Mouse (Mus musculus) ES-Bruce4 (cell line): ENCODE data around the gene Zbtb12. TPM values are rescaled to one million over a fixed set of nuclear protein-coding genes. Genes with fewer than 3 reads are reported as not detected.
A peak's percentile ranks its signal among the peaks of the same experiment; 100 is the strongest.

Experiments
- H3K27ac ChIP-seq: 2 replicates; pipeline ENCODE4 v1.5.1; 2012; ENCODE audit warnings: low read length, inconsistent platforms; ENCODE audit not compliant: insufficient read depth
- H3K27me3 ChIP-seq: 2 replicates; pipeline ENCODE4 v1.6.1; 2012; ENCODE audit warnings: mild to moderate bottlenecking, low read length, inconsistent platforms; ENCODE audit not compliant: control insufficient read depth, poor library complexity, insufficient read depth, severe bottlenecking
- H3K36me3 ChIP-seq: 2 replicates; pipeline ENCODE4 v1.6.1; 2012; ENCODE audit warnings: inconsistent platforms, mild to moderate bottlenecking, low read length, moderate library complexity; ENCODE audit not compliant: control insufficient read depth, poor library complexity, insufficient read depth, severe bottlenecking
- H3K4me1 ChIP-seq: one replicate; pipeline ENCODE4 v1.8.1; 2011; ENCODE audit warnings: low read length; ENCODE audit not compliant: control insufficient read depth, insufficient read depth
- H3K4me3 ChIP-seq: 2 replicates; pipeline ENCODE4 v1.5.1; 2011; ENCODE audit warnings: low read depth, mild to moderate bottlenecking, low read length
- H3K9ac ChIP-seq: 2 replicates; pipeline ENCODE4 v1.6.1; 2012; ENCODE audit warnings: low read depth, mild to moderate bottlenecking, inconsistent platforms; ENCODE audit not compliant: poor library complexity, severe bottlenecking
- H3K9me3 ChIP-seq: replicated peaks from 2 replicates; pipeline ENCODE4 v1.6.1; 2012; ENCODE audit warnings: mild to moderate bottlenecking, low read length, inconsistent platforms; ENCODE audit not compliant: control insufficient read depth, poor library complexity, insufficient read depth, severe bottlenecking
- CTCF ChIP-seq: IDR thresholded peaks from one replicate; pipeline ENCODE4 v1.8.1; 2011; ENCODE audit warnings: low read depth, low read length
- EP300 ChIP-seq: IDR thresholded peaks from 2 replicates; pipeline ENCODE4 v1.6.1; 2011; ENCODE audit warnings: low read depth, low read length; ENCODE audit not compliant: insufficient read depth
- POLR2A ChIP-seq: IDR thresholded peaks from one replicate; pipeline ENCODE4 v1.8.1; 2011; ENCODE audit warnings: low read length; ENCODE audit not compliant: insufficient read depth
- polyA plus RNA-seq: library from polyadenylated mRNA; stranded (reverse); fragments of >200 nt; gene quantifications from 2 replicates; pipeline ENCODE4 v1.2.4, GENCODE M21; 2011; ENCODE audit warnings: low read depth; ENCODE audit not compliant: missing spikeins, insufficient read depth, insufficient read length

The Zbtb12 gene
- polyA plus RNA-seq, 1 experiment, result 22.8 TPM

DNA sequence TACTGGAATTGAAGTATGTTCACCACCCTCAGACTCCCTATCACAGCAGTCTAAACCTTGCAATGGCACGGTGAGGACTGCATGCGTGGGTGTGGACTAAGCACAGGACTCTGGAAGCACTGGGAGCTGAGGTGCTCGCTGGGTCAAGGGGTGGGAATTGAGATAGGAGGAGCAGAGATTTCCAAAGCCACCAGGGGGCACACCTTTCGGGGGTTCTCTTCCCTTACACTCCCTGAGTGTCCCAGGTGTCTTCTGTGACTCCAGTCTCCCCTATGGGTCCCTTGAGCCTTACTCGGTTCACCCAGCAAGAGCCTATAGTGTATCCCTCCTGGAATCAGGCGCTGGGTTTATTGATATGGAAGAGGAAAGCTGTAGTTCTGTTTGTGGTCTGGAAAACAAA is 43.7 kb downstream of the Zbtb12 start:
- TF ChIP-seq CTCF (peak; percentile 40), EP300 (no peak), POLR2A (no peak)

GRCm38 (mm10) chr17:34924258-34924657 is 45.0 kb downstream of the Zbtb12 start:
- Histone ChIP-seq H3K36me3 (no peaks in the 10 kb centered on the region), H3K4me3 (no peak overlapping the region), H3K9ac (no peak overlapping the region), H3K27ac (no peak overlapping the region), H3K4me1 (no peaks in the 10 kb centered on the region), H3K27me3 (no peaks in the 10 kb centered on the region), H3K9me3 (no peaks in the 10 kb centered on the region)
- TF ChIP-seq EP300 (no peak), CTCF (no peak), POLR2A (no peak)

More for the DNA sequence above, 43.7 kb downstream of the Zbtb12 start:
- no peaks in the 10 kb centered on the region for H3K4me1 ChIP-seq
- no peak overlapping the region for H3K9ac ChIP-seq
- no peaks in the 10 kb centered on the region for H3K27me3 ChIP-seq
- H3K9me3 ChIP-seq, result no peaks in the 10 kb centered on the region
- no peaks in the 10 kb centered on the region for H3K36me3 ChIP-seq
- no peak overlapping the region for H3K27ac ChIP-seq
- H3K4me3 ChIP-seq, result no peak overlapping the region

- H3K9ac ChIP-seq, result peak overlapping the region; percentile 15; the same call in 1 of the 2 replicates
- H3K36me3 ChIP-seq, result no peaks in the 10 kb centered on the region
- TF ChIP-seq EP300, result no peak
- TF ChIP-seq CTCF, result no peak
- TF ChIP-seq POLR2A, result no peak
Observed at GRCm38 (mm10) chr17:34927306-34928019, 48.2 kb downstream of the Zbtb12 start.

DNA sequence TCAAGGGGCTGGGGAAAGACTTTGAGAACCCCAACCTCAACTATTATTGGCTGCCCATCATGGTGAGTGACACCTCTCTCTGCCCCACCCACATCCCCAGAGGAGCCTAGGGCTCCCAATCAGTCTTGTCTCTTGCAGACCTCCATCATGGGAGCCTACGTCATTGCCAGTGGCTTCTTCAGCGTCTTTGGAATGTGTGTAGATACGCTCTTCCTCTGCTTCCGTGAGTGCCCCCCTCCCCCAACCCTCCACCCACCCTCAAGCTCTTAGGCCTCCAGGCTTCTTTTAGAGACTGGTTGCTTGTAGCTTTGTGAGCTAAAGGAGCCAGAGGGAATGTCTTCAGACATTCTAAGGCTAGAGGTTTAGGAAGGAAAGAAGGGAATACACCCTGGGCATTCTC is 49.6 kb downstream of the Zbtb12 start:
- no peak overlapping the region for H3K27ac ChIP-seq
- H3K36me3 ChIP-seq, result no peaks in the 10 kb centered on the region
- H3K9me3 ChIP-seq, result no peaks in the 10 kb centered on the region
- H3K4me1 ChIP-seq, result no peaks in the 10 kb centered on the region
- no peak overlapping the region for H3K9ac ChIP-seq
- no peak overlapping the region for H3K4me3 ChIP-seq
- no peaks in the 10 kb centered on the region for H3K27me3 ChIP-seq
- TF ChIP-seq POLR2A (no peak), EP300 (no peak), CTCF (no peak)

More at GRCm38 (mm10) chr17:34927306-34928019, 48.2 kb downstream of the Zbtb12 start:
- no peaks in the 10 kb centered on the region for H3K27me3 ChIP-seq
- H3K4me1 ChIP-seq, result no peaks in the 10 kb centered on the region
- 0 out of 2 replicates have a peak overlapping the region, but pooled peaks have one; percentile 50 for H3K4me3 ChIP-seq
- no peaks in the 10 kb centered on the region for H3K9me3 ChIP-seq
- H3K27ac ChIP-seq, result no peak overlapping the region

DNA sequence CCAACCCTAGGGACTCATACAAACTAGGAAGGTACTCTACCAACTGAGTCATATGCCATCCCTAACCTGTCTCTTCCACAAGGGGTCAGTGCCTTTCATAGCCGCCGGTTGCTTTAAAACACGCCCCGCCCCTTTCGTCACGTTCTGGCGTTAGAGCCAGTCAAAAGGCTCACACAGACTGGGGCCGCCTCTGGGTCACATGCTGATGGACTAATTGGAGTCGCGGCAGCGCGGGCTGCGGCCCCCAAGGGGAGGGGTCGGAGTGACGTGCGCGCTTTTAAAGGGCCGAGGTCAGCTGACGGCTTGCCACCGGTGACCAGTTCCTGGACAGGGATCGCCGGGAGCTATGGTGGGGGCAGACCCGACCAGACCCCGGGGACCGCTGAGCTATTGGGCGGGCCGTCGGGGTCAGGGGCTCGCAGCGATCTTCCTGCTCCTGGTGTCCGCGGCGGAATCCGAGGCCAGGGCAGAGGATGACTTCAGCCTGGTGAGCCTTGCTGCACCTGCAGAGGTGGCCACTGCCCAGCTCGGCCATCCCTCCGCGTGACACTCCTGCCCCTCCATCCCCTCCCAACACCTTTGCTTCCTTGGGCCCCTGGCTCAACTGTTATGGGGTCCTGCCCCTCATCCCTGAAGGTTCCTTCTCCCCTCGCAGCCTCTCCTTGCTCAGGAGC is 51.9 kb downstream of the Zbtb12 start, which contains the start of gene Neu1:
Gene Neu1, plus strand, starts transcription at position 193 of the 674 bp plus-strand sequence.
- H3K4me3 ChIP-seq, result peak within 1 kb of the TSS; percentile 92
- no peak within 1 kb of the TSS for H3K27ac ChIP-seq
- no peak for TF ChIP-seq EP300
- TF ChIP-seq CTCF, result peak; percentile 53
- no peaks in the 10 kb centered on the region for H3K36me3 ChIP-seq
- no peaks in the 10 kb centered on the region for H3K27me3 ChIP-seq
- no peaks in the 10 kb centered on the region for H3K9me3 ChIP-seq
- peak within 1 kb of the TSS; percentile 60 for H3K9ac ChIP-seq
- H3K4me1 ChIP-seq, result peaks cover 2% of the 10 kb centered on the region

DNA sequence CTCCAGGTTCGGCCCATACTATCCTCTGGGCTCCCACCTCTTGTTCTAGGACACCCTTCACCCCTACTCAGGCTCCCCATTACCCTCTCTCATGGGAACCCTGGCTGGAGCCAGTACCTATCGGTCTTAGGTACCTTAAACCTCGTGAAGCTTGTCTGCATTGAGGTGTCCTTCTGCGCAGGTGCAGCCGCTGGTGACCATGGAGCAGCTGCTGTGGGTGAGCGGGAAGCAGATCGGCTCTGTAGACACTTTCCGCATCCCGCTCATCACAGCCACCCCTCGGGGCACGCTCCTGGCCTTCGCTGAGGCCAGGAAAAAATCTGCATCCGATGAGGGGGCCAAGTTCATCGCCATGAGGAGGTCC is 52.4 kb downstream of the Zbtb12 start:
- H3K27ac ChIP-seq, result no peak overlapping the region

More for the DNA sequence above, 52.4 kb downstream of the Zbtb12 start:
- Histone ChIP-seq H3K27me3 (no peaks in the 10 kb centered on the region), H3K36me3 (no peaks in the 10 kb centered on the region), H3K9me3 (no peaks in the 10 kb centered on the region), H3K9ac (peak overlapping the region; percentile 60), H3K4me3 (peak overlapping the region; percentile 92), H3K4me1 (peaks cover 2% of the 10 kb centered on the region)
- no peak for TF ChIP-seq POLR2A
- no peak for TF ChIP-seq CTCF
- no peak for TF ChIP-seq EP300
